Mouse (Mus musculus) mature B cell (primary cell): Measurements from ENCODE around the gene Stmn3.
"Not testable (repeated sequence)": the region's sequence is repeated elsewhere in the genome, so short reads cannot be mapped to it uniquely, and the experiment has no call there.

Experiments
- in situ Hi-C: fragments of 300-500 bp; cut with MboI; formaldehyde crosslinking; loops from 2 replicates; pipeline ENCODE4 v1.14.3; 2019

Gene Stmn3

GRCm38 (mm10) chr2:181314080-181314810, at the start of gene Stmn3:
TSS of gene Stmn3 (minus strand) at chr2:181314500.
- in situ Hi-C loops, result no loop called here

- in situ Hi-C loops, result no loop called here
Measured at GRCm38 (mm10) chr2:181363946-181364345, 49.6 kb upstream of the Stmn3 start.

GRCm38 (mm10) chr2:181356780-181357179, 42.5 kb upstream of the Stmn3 start:
- in situ Hi-C loops, result no loop called here

GRCm38 (mm10) chr2:181342766-181343165, 28.5 kb upstream of the Stmn3 start:
- in situ Hi-C loops, result no loop called here

- in situ Hi-C loops, result no loop called here
Measured at GRCm38 (mm10) chr2:181340426-181340825, 26.1 kb upstream of the Stmn3 start.

GRCm38 (mm10) chr2:181334023-181334422, 19.7 kb upstream of the Stmn3 start:
- in situ Hi-C loops, result loop anchor here (10.0 kb wide), 1 partner anchor 149 kb away; the partner anchor contains the start of gene Ppdpf

- in situ Hi-C loops, result loop anchor here (10.0 kb wide), 1 partner anchor 148 kb away; the partner anchor contains the start of gene Ppdpf
Measured at GRCm38 (mm10) chr2:181332542-181332941, 18.2 kb upstream of the Stmn3 start.

GRCm38 (mm10) chr2:181326098-181326497, 11.8 kb upstream of the Stmn3 start:
- in situ Hi-C loops, result no loop called here

GRCm38 (mm10) chr2:181322136-181322535, 7.8 kb upstream of the Stmn3 start:
- in situ Hi-C loops, result no loop called here

- in situ Hi-C loops, result no loop called here
Measured at GRCm38 (mm10) chr2:181320103-181320499, 5.8 kb upstream of the Stmn3 start.

GRCm38 (mm10) chr2:181319248-181320102, 5.2 kb upstream of the Stmn3 start, which contains the start of gene Rtel1:
TSS of gene Rtel1 (plus strand) at chr2:181319739.
- in situ Hi-C loops, result no loop called here

GRCm38 (mm10) chr2:181313344-181314079, 788 bp downstream of the Stmn3 start:
- in situ Hi-C loops, result no loop called here

- in situ Hi-C loops, result no loop called here
Measured at GRCm38 (mm10) chr2:181313006-181313343, 1.3 kb downstream of the Stmn3 start.

- in situ Hi-C loops, result no loop called here
Measured at GRCm38 (mm10) chr2:181312435-181312834, 1.9 kb downstream of the Stmn3 start.

GRCm38 (mm10) chr2:181307144-181307804, 7.0 kb downstream of the Stmn3 start:
- in situ Hi-C loops, result no loop called here

GRCm38 (mm10) chr2:181304944-181305343, 9.4 kb downstream of the Stmn3 start:
- in situ Hi-C loops, result no loop called here

GRCm38 (mm10) chr2:181302041-181302440, 12.3 kb downstream of the Stmn3 start:
- in situ Hi-C loops, result no loop called here

- in situ Hi-C loops, result no loop called here
Measured at GRCm38 (mm10) chr2:181290937-181291336, 23.4 kb downstream of the Stmn3 start.

- in situ Hi-C loops, result no loop called here
Measured at GRCm38 (mm10) chr2:181288691-181289090, 25.6 kb downstream of the Stmn3 start.

- in situ Hi-C loops, result not testable (repeated sequence)
Measured at GRCm38 (mm10) chr2:181287958-181288350, 26.3 kb downstream of the Stmn3 start, which contains the start of gene Gmeb2. TSS of gene Gmeb2 (minus strand) at chr2:181288035.

GRCm38 (mm10) chr2:181287338-181287957, 26.9 kb downstream of the Stmn3 start:
- in situ Hi-C loops, result no loop called here
